Mouse (Mus musculus): ENCODE measurements around the gene Cspg5. TPM values are rescaled to one million over a fixed set of nuclear protein-coding genes. Genes with fewer than 3 reads are reported as not detected.
A peak's percentile ranks its signal among the peaks of the same experiment; 100 is the strongest.

Cspg5 gene
- total and polyA plus RNA-seq, 3 experiments, result 0.40 to 0.72 (median 0.49) TPM

GRCm38 (mm10) chr9:110228671-110229070 lies 14.9 kb upstream of the Cspg5 start:
- 0 out of 2 replicates have a peak, but pooled peaks have one; percentile 49 for TF ChIP-seq MYC (IDR thresholded peaks at IDR 0.05; ENCODE audit: low read depth, low read length)
- TF ChIP-seq UBTF (IDR thresholded peaks at IDR 0.05; ENCODE audit: low read depth, low read length), result no peak
- no peaks in the 10 kb centered on the region for H3K9me3 ChIP-seq (replicated peaks; ENCODE audit: low read length)
- H3K4me3 ChIP-seq (replicated peaks in 1 of 3; ENCODE audit: low read depth in 2 of 3, low read length in 2 of 3, poor library complexity in 1 of 3), result no peak overlapping the region
- in situ Hi-C loops (cut with MboI; ENCODE audit: low pct_ligation_motif_present, low pct_unique_long_range_greater_than_20kb, low sequenced_read_pairs) (no loop called here), dilution Hi-C loops (cut with MboI; ENCODE audit: extremely low pct_ligation_motif_present, extremely low pct_unique_long_range_greater_than_20kb, low sequenced_read_pairs) (no loop called here)
- 0 out of 2 replicates have a peak overlapping the region, but pooled peaks have one; percentile 67 for H3K4me2 ChIP-seq (ENCODE audit: insufficient read depth, low read depth, poor library complexity, severe bottlenecking)
- H3K36me3 ChIP-seq (replicated peaks in 1 of 2; ENCODE audit: control insufficient read depth in 1 of 2, insufficient read depth in 1 of 2, low read length in 1 of 2), result peaks cover 30 to 68% of the 10 kb centered on the region in 2 experiments
- H3K4me1 ChIP-seq (ENCODE audit: control insufficient read depth in 1 of 2, insufficient read depth in 2 of 2), result peaks cover 24 to 50% of the 10 kb centered on the region in 2 experiments
- peak; percentile 61 for DNase-seq (ENCODE audit: extremely low read depth)
- 0 out of 2 replicates have a peak, but pooled peaks cover 3% of the 10 kb centered on the region for H3K79me2 ChIP-seq (replicated peaks; ENCODE audit: control insufficient read depth, extremely low read depth, insufficient read depth, poor library complexity, severe bottlenecking)
- peak overlapping the region; percentile 88 for H3K27ac ChIP-seq (ENCODE audit: insufficient read depth, low read depth)
- no peaks in the 10 kb centered on the region for H3K27me3 ChIP-seq (replicated peaks)
- no peak overlapping the region for H3K9ac ChIP-seq (ENCODE audit: insufficient read depth, low read depth)

- DNase-seq (ENCODE audit: extremely low read depth), result peak; percentile 77
- Histone ChIP-seq H3K4me2 (ENCODE audit: insufficient read depth, low read depth, poor library complexity, severe bottlenecking) (peak overlapping the region; percentile 67), H3K9ac (ENCODE audit: insufficient read depth, low read depth) (peak overlapping the region; percentile 41), H3K4me3 (replicated peaks in 1 of 3; ENCODE audit: low read depth in 2 of 3, low read length in 2 of 3, poor library complexity in 1 of 3) (no peak overlapping the region), H3K27me3 (replicated peaks) (no peaks in the 10 kb centered on the region), H3K36me3 (replicated peaks in 1 of 2; ENCODE audit: control insufficient read depth in 1 of 2, insufficient read depth in 1 of 2, low read length in 1 of 2) (peaks cover 30 to 68% of the 10 kb centered on the region in 2 experiments), H3K9me3 (replicated peaks; ENCODE audit: low read length) (no peaks in the 10 kb centered on the region), H3K4me1 (ENCODE audit: control insufficient read depth in 1 of 2, insufficient read depth in 2 of 2) (peaks cover 24 to 50% of the 10 kb centered on the region in 2 experiments), H3K27ac (ENCODE audit: insufficient read depth, low read depth) (peak overlapping the region; percentile 94), H3K79me2 (replicated peaks; ENCODE audit: control insufficient read depth, extremely low read depth, insufficient read depth, poor library complexity, severe bottlenecking) (0 out of 2 replicates have a peak, but pooled peaks cover 3% of the 10 kb centered on the region)
- dilution Hi-C loops (cut with MboI; ENCODE audit: extremely low pct_ligation_motif_present, extremely low pct_unique_long_range_greater_than_20kb, low sequenced_read_pairs) (no loop called here), in situ Hi-C loops (cut with MboI; ENCODE audit: low pct_ligation_motif_present, low pct_unique_long_range_greater_than_20kb, low sequenced_read_pairs) (no loop called here)
- no peak for TF ChIP-seq GABPA (IDR thresholded peaks at IDR 0.05; ENCODE audit: insufficient replicate concordance, low read depth, low read length)
- peak; percentile 63 for TF ChIP-seq TCF12 (IDR thresholded peaks at IDR 0.05; ENCODE audit: low read depth, low read length)
- peak; percentile 46 for TF ChIP-seq MXI1 (IDR thresholded peaks at IDR 0.05; ENCODE audit: low read depth, low read length)
- no peak; the same call in 1 of the 2 replicates for TF ChIP-seq JUN (IDR thresholded peaks at IDR 0.05; ENCODE audit: insufficient read depth, low read depth, low read length)
- TF ChIP-seq SIN3A (IDR thresholded peaks at IDR 0.05; ENCODE audit: low read length), result no peak; the same call in 1 of the 2 replicates
- TF ChIP-seq ZNF384 (IDR thresholded peaks at IDR 0.05; ENCODE audit: low read depth, low read length), result no peak
- TF ChIP-seq MAZ (IDR thresholded peaks at IDR 0.05; ENCODE audit: low read depth, low read length), result no peak
- no peak for TF ChIP-seq ZC3H11A (IDR thresholded peaks at IDR 0.05; ENCODE audit: low read depth, low read length)
- 0 out of 2 replicates have a peak, but pooled peaks have one; percentile 73 for TF ChIP-seq UBTF (IDR thresholded peaks at IDR 0.05; ENCODE audit: low read depth, low read length)
- TF ChIP-seq CTCF (conservative IDR thresholded peaks at IDR 0.05 in 1 of 2, IDR thresholded peaks at IDR 0.05 in 1 of 2; ENCODE audit: low read depth in 2 of 2, low read length in 2 of 2), result peak in 1 of 2 experiments; percentile 7; a peak in 1 of 4 replicates
- no peak for TF ChIP-seq MAFK (IDR thresholded peaks at IDR 0.05; ENCODE audit: insufficient replicate concordance, low read length)
- TF ChIP-seq HCFC1 (IDR thresholded peaks at IDR 0.05; ENCODE audit: low read depth, low read length), result peak; percentile 5; the same call in 1 of the 2 replicates
- TF ChIP-seq IRF4 (IDR thresholded peaks at IDR 0.05; ENCODE audit: low read depth, low read length), result peak; percentile 52; the same call in 1 of the 2 replicates
- TF ChIP-seq ZKSCAN1 (IDR thresholded peaks at IDR 0.05; ENCODE audit: borderline replicate concordance, low read depth, low read length), result no peak
- no peak for TF ChIP-seq SMC3 (IDR thresholded peaks at IDR 0.05; ENCODE audit: low read depth, low read length)
- no peak; the same call in 1 of the 2 replicates for TF ChIP-seq RAD21 (IDR thresholded peaks at IDR 0.05; ENCODE audit: low read depth, low read length)
- no peak for TF ChIP-seq E2F4 (IDR thresholded peaks at IDR 0.05; ENCODE audit: insufficient replicate concordance, low read depth, low read length)
- peak; percentile 47; the same call in 1 of the 2 replicates for TF ChIP-seq MAX (IDR thresholded peaks at IDR 0.05; ENCODE audit: low read length)
- TF ChIP-seq ZMIZ1 (IDR thresholded peaks at IDR 0.05; ENCODE audit: low read depth, low read length), result no peak; the same call in 1 of the 2 replicates
- TF ChIP-seq USF1 (IDR thresholded peaks at IDR 0.05; ENCODE audit: low read depth, low read length), result no peak
- peak; percentile 13; the same call in 1 of the 2 replicates for TF ChIP-seq MEF2A (IDR thresholded peaks at IDR 0.05; ENCODE audit: borderline replicate concordance, low read depth, low read length)
- peak; percentile 45 for TF ChIP-seq CHD2 (IDR thresholded peaks at IDR 0.05; ENCODE audit: low read length)
- TF ChIP-seq USF2 (conservative IDR thresholded peaks at IDR 0.05; ENCODE audit: low read depth, low read length), result no peak
- TF ChIP-seq JUND (conservative IDR thresholded peaks at IDR 0.05; ENCODE audit: low read depth, low read length), result no peak; the same call in 1 of the 2 replicates
- no peak for TF ChIP-seq PAX5 (IDR thresholded peaks at IDR 0.05; ENCODE audit: low read length)
- TF ChIP-seq BHLHE40 (IDR thresholded peaks at IDR 0.05; ENCODE audit: low read depth, low read length), result no peak; the same call in 1 of the 2 replicates
- no peak for TF ChIP-seq CHD1 (IDR thresholded peaks at IDR 0.05; ENCODE audit: low read depth, low read length)
- no peak for TF ChIP-seq MYC (IDR thresholded peaks at IDR 0.05; ENCODE audit: low read depth, low read length)
- no peak for TF ChIP-seq NRF1 (IDR thresholded peaks at IDR 0.05; ENCODE audit: low read depth, low read length)
- no peak for TF ChIP-seq POLR2AphosphoS2 (IDR thresholded peaks at IDR 0.05; ENCODE audit: low read depth, low read length)
- TF ChIP-seq TBP (conservative IDR thresholded peaks at IDR 0.05; ENCODE audit: low read depth, low read length), result no peak
- no peak; the same call in 1 of the 2 replicates for TF ChIP-seq POLR2A (IDR thresholded peaks at IDR 0.05; ENCODE audit: low read depth, low read length)
Measured at GRCm38 (mm10) chr9:110229112-110229511, 14.5 kb upstream of the Cspg5 start.

All from CH12.LX (cell line).